Mouse (Mus musculus) telencephalon, adult 2 months (tissue): ENCODE measurements around the gene Lmna.
A peak's percentile ranks its signal among the peaks of the same experiment; 100 is the strongest.

Experiments
- DNase-seq: peaks from one replicate; pipeline ENCODE4 v3.0.0-alpha.2; 2011; ENCODE audit warnings: low read depth, low spot score

Gene Lmna

DNA sequence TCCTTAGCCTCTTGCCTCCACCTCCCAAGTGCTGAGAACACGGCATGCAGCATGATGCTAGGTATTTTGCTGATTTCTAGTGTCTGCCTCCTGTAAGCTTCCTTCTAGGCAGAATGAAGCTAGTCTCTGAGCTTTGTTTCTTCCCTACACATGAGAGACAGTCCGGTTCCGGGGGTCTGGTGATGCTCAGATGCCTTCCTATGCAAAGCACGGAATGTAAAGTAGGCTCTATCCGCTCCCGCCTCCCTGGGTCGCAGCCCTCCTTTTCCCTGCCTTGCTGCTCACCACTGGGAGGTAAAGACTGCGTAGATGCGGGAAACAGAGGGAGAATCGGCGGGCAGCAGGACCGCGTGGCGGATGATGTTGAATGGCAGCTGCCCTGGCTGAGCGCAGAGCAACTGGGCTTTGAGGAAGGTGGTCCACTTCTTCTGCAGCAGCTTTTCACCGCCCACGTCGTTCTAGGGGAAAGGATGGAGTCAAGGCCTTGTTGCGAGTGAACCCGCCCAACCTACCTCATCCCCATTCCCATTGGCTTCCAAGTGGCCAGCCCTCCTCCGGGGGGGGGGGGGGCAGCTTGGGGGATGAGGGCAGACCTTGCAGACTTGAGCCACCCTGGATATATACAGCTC is 60.2 kb downstream of the Lmna start:
- no peak for DNase-seq

GRCm38 (mm10) chr3:88448443-88448842 is 61.3 kb downstream of the Lmna start:
- no peak for DNase-seq

GRCm38 (mm10) chr3:88447676-88448183 is 62.0 kb downstream of the Lmna start:
- no peak for DNase-seq

- no peak for DNase-seq
These were observed 63.2 kb downstream of the Lmna start for GRCm38 (mm10) chr3:88446471-88447123.

DNA sequence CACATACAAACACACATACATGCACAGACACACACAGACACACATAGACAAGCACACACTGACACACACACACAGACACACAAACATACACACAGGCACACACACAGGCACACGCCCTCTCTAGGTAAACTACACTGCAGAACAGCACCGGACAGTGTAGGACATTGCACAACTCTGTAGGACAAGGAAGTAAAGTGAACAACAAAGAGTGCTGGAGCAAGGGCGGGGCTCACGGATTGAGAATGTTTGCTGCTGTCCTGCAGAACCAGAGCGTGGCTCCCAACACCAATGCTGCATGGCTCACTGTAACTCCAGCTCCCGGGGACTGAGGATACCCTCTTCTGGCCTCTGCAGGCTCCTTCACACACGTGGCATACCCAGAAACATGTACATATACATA is 66.9 kb downstream of the Lmna start:
- no peak for DNase-seq

DNA sequence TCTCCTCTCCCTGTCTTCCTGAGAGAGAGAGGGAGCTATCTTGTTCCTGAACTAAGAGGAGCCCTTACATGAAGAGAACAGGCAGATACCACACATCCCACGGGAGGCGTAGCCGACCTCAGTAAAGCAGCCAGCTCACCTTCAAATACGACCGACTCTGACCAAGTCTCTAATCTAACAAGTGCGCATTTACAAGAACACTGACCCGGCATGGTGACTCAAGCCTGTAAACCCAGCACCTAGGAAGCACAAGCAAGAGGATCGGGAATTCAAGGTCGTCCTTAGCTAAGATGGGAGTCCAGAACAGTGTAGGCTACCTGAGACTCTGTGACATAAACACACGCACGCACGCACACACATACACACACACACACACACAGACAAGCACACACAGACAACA is 67.3 kb downstream of the Lmna start:
- DNase-seq: no peak

DNA sequence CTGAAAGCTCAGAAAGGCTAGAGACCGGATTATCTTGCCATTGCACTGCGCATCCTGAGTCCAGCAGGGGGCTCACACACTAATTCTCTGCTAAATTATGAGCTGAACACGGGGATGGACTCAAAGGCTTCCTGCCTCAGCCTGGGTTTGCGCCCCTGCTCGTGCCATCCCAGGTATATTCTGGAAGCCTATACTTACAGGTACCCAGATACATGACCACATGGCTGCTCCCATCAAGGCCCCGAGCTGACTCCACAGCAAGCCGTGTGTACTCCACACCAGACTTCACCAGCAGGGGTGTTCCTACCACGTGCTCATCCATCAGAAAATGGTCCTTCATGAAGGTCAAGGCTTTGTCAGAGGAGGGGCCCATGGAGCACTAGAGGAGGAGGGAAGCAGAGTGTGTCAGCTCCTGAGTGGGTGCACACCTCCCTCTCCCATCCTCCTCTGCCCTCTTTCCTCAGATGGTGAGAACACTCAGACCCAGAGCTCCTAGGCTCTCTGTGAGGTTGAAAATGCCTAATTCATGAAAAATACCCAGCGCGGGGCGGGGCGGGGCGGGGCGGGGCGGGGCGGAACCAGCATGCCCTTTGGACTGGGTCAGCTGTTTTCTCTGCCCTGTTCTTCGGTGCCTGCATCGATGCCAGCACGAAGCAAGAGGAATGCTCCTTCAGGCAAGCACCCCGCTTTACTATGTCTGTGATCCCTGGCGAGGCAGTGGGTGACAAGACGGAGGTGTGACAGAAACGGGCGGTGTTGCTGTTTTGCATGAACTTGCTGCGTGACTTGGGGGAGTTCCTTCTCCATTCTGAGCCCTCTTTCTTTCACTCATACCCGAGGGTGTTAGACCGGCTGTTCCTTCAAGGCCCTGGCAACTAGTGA is 69.0 kb downstream of the Lmna start:
- DNase-seq: peak; percentile 72

- DNase-seq: no peak
These were observed 70.2 kb downstream of the Lmna start for GRCm38 (mm10) chr3:88439582-88439981.

DNA sequence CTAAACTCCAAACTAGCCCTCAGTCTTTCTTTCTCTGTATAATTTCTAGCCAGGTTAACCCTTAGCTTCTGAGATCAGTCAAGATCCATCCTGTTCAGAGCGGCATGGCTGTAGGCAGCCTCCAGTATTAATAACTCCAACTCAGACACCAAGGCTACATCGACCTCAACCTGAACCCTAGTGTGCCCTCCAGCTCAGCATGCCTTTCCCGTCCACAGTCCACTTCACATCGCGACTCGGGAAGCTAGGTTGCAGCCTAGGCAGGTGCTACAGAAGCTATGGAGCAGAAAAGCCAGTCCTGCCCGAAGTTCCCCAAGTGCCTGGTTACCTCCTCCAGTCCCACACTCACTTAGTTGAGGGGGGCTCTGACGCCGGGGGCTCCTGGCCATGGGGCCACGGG is 72.3 kb downstream of the Lmna start:
- DNase-seq: no peak

- DNase-seq: no peak
These were observed 73.2 kb downstream of the Lmna start for GRCm38 (mm10) chr3:88436395-88437201.

DNA sequence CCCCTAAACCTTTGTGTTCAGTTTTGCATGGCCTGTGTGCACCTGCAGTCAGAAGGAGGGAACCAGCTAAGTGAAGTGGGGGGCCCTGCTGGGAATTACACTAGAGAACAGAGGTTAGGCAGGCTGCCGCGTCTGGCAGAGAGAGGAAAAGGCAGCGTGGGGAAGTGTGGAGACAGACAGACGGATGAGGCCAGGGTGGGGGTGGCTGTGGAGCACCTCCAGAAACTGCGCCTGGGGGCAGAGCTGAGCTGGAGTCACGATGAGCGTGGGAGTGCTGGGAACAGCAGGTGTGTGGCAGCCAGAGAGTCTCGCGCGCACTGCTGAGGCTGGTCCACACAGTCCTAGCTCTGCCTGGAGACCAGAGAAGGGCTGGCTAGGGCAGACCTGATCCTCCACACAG is 74.2 kb downstream of the Lmna start:
- peak; percentile 90 for DNase-seq
